Mouse (Mus musculus) heart, embryonic 10.5 days (tissue): ENCODE measurements around the gene Vmn1r38. TPM values are rescaled to one million over a fixed set of nuclear protein-coding genes. Genes with fewer than 3 reads are reported as not detected.
"Not testable (repeated sequence)": the region's sequence is repeated elsewhere in the genome, so short reads cannot be mapped to it uniquely, and the experiment has no call there.

ENCODE experiments used
- DNase-seq: peaks from one replicate; pipeline ENCODE4 v3.0.0-alpha.2; 2017; ENCODE audit warnings: low spot score
- H3K27ac ChIP-seq: fragments of 300-500 bp; sonication (generic); 2 replicates; pipeline ENCODE4 v1.5.1; 2016; ENCODE audit warnings: mild to moderate bottlenecking
- H3K27me3 ChIP-seq: fragments of 300-500 bp; sonication (generic); 2 replicates; pipeline ENCODE4 v1.6.1; 2016; ENCODE audit warnings: mild to moderate bottlenecking; ENCODE audit not compliant: poor library complexity, insufficient read depth, severe bottlenecking
- H3K36me3 ChIP-seq: fragments of 300-500 bp; sonication (generic); 2 replicates; pipeline ENCODE4 v1.6.1; 2016; ENCODE audit warnings: mild to moderate bottlenecking, moderate library complexity
- H3K4me1 ChIP-seq: fragments of 300-500 bp; sonication (generic); 2 replicates; pipeline ENCODE4 v1.6.1; 2016; ENCODE audit warnings: mild to moderate bottlenecking
- H3K4me3 ChIP-seq: fragments of 300-500 bp; sonication (generic); 2 replicates; pipeline ENCODE4 v1.5.1; 2016; ENCODE audit warnings: mild to moderate bottlenecking, moderate library complexity
- H3K9me3 ChIP-seq: fragments of 300-500 bp; sonication (generic); 2 replicates; pipeline ENCODE4 v1.6.1; 2016; ENCODE audit warnings: mild to moderate bottlenecking, moderate library complexity
- WGBS: fragments of 180-500 bp; shearing (Covaris S2); methylation state at CpG from one replicate; pipeline ENCODE4 v1.1.7; 2016; 5-methylcytosine and 5-hydroxymethylcytosine counted together
- polyA plus RNA-seq: library from polyadenylated mRNA; unstranded; fragments of >200 nt; fragmentation: Nextera tagmentation; extraction: Ambion mirVana; gene quantifications from 2 replicates; pipeline ENCODE4 v1.2.1, GENCODE M21; 2016

Vmn1r38 gene
- not detected in 2 replicates for polyA plus RNA-seq

DNA sequence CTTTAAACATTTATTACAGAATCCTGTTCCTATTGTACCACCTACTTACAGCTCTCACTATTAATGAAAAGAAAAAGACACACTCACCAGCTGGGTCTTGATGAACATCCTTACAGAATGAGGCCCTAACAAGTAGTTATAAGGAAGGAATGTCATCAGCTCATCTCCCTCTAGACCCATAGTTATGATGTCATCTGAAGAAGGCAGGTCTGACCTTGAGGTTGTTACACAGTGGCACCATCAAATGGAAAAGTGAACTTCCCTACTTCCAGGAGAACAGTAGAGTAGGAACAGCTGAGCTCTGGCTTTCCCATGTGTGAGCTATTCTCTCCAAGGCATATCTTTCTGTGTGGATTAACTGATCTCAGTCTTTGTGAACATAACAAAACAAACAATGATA is at the start of gene Vmn1r38:
Gene Vmn1r38, minus strand, starts transcription at position 101 of the 400 bp plus-strand sequence.
- not testable (repeated sequence) for H3K27me3 ChIP-seq, DNase-seq, H3K4me3 ChIP-seq, H3K27ac ChIP-seq, H3K9me3 ChIP-seq, H3K4me1 ChIP-seq, H3K36me3 ChIP-seq

DNA sequence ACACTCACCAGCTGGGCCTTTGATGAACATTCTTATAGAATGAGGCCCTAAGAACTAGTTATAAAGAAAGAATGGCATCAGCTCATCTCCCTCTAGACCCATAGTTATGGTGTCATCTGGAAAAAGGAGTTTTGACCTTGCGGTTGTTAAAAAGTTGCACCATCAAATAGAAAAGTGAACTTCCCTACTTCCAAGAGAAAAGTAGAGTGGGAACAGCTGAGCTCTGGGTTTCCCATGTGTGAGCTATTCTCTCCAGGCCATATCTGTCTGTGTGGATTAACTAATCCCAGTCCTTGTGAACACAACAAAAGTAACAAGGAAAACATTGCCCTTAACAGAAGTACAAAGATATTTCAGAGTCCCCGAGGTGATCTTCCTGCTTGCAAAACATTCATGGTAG is 28.1 kb upstream of the Vmn1r38 start, which contains the start of gene Vmn1r39:
Gene Vmn1r39, minus strand, starts transcription at position 101 of the 400 bp plus-strand sequence.
- no peaks in the 10 kb centered on the region for H3K9me3 ChIP-seq
- 86% methylated on average over 2 of the region's 2 CpGs for whole genome bisulfite sequencing
- H3K27ac ChIP-seq, result no peak within 1 kb of the TSS
- no peak for DNase-seq
- no peak within 1 kb of the TSS for H3K4me3 ChIP-seq
- no peaks in the 10 kb centered on the region for H3K4me1 ChIP-seq
- no peaks in the 10 kb centered on the region for H3K27me3 ChIP-seq
- no peaks in the 10 kb centered on the region for H3K36me3 ChIP-seq

DNA sequence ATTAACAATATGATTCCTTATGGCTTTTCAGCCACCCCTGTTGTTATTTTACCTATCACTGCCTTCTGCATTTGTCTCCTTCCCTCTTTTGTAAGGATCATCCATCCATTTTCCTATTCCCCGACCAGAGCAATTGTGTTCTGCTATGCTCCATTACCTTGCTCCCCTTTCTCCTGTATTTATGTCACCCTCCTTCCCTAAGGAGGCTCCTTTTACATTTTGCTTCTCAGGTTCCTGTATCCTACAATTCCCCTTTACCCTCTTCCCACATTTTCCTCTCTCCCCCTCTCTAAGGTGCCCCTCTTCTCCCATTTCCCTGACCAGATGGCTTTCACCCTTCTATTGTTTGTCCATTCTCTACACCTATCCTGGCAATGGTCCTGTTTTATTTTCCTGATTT is 23.9 kb upstream of the Vmn1r38 start:
- no peak overlapping the region for H3K27ac ChIP-seq
- 59% methylated on average over 1 of the region's 1 CpGs for WGBS
- no peaks in the 10 kb centered on the region for H3K9me3 ChIP-seq
- no peaks in the 10 kb centered on the region for H3K27me3 ChIP-seq
- no peaks in the 10 kb centered on the region for H3K36me3 ChIP-seq
- DNase-seq, result no peak
- H3K4me3 ChIP-seq, result no peak overlapping the region
- H3K4me1 ChIP-seq, result no peaks in the 10 kb centered on the region

DNA sequence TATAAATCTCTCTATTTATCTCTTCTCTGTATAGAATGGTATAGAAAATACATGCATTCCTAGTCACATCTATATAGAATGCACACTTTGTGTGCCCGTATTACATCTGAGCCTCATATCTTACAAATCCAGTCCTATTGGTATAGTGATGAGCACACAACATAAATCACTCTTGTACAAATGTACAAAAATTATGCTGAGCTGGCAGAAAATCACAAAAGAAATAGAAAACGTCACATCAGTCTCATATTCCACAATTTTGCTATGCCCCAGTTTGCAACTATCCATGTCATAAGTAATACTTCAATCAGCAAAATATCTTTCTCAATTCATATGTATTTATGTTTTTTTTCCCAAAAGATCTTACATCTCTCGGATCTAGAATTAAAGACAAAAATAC is 23.3 kb upstream of the Vmn1r38 start:
- DNase-seq, result no peak
- H3K4me1 ChIP-seq, result no peaks in the 10 kb centered on the region
- no peak overlapping the region for H3K27ac ChIP-seq
- H3K36me3 ChIP-seq, result no peaks in the 10 kb centered on the region
- H3K4me3 ChIP-seq, result no peak overlapping the region
- H3K27me3 ChIP-seq, result no peaks in the 10 kb centered on the region
- no peaks in the 10 kb centered on the region for H3K9me3 ChIP-seq
- 77% methylated on average over 3 of the region's 3 CpGs for WGBS

DNA sequence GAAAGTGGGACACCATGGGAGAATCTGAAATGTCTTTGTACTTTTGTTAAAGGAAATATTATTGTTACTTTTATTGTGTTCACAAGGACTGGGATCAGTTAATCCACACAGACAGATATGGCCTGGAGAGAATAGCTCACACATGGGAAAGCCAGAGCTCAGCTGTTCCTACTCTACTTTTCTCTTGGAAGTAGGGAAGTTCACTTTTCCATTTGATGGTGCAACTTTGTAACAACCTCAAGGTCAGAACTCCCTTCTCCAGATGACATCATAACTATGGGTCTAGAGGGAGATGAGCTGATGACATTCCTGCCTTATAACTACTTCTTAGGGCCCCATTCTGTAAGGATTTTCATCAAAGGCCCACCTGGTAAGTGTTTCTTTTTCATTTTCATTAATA is 53.3 kb downstream of the Vmn1r38 start, which contains the start of gene Vmn1r37:
Gene Vmn1r37, plus strand, starts transcription at position 301 of the 400 bp plus-strand sequence.
- H3K27ac ChIP-seq, H3K36me3 ChIP-seq, DNase-seq, H3K9me3 ChIP-seq, H3K4me1 ChIP-seq, H3K4me3 ChIP-seq, H3K27me3 ChIP-seq: not testable (repeated sequence)

Other genes with a start within 250 kb of the Vmn1r38 start
- 88.9 and 115 TPM in 2 replicates for gene Mad2l1, start 247.2 kb downstream of the Vmn1r38 start, polyA plus RNA-seq
- 0.13 TPM in 1 of 2 replicates, not detected in the other for gene Vmn1r32, start 222.5 kb downstream of the Vmn1r38 start, polyA plus RNA-seq
- not detected in 2 replicates for gene Vmn1r33, start 164.3 kb downstream of the Vmn1r38 start, polyA plus RNA-seq
- not detected in 2 replicates for gene Vmn1r34, start 138.7 kb downstream of the Vmn1r38 start, polyA plus RNA-seq
- not detected in 2 replicates for gene Vmn1r35, start 96.7 kb downstream of the Vmn1r38 start, polyA plus RNA-seq
- not detected in 2 replicates for gene Vmn1r36, start 63.5 kb downstream of the Vmn1r38 start, polyA plus RNA-seq
- gene Vmn1r37, start 53.2 kb downstream of the Vmn1r38 start, polyA plus RNA-seq, result not detected in 2 replicates
- not detected in 2 replicates for gene Vmn1r39, start 28.0 kb upstream of the Vmn1r38 start, polyA plus RNA-seq
- 60.0 and 60.9 TPM in 2 replicates for gene Gng12, start 113.8 kb upstream of the Vmn1r38 start, polyA plus RNA-seq